Mouse (Mus musculus) thymus, postnatal 36 days (tissue): ENCODE measurements around the gene Spag16.

ENCODE experiments used
- DNase-seq, 2 experiments: peaks; one replicate each; pipeline ENCODE4 v3.0.0; 2022; ENCODE audit warnings: mixed read lengths in 2 of 2

Gene Spag16

DNA sequence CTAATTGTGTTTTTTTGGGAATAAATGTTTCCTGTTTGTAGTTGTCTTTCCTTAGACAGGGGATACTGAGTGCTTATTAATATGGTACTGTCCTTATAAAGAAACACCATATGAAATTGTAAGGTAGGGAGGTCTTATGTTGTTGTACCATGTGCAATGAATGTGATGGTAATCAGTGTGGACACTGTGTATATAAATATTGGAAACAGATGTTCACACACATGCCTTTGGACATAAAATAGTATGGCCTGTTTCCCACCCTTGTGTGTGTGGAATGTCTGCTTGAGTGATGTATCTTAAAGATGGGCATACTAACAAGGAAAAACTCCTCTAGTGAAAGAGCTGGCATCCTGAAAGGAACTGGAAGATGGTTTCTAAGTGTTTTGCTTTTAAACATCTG, 692.1 kb downstream of the Spag16 start:
- no peak for DNase-seq

DNA sequence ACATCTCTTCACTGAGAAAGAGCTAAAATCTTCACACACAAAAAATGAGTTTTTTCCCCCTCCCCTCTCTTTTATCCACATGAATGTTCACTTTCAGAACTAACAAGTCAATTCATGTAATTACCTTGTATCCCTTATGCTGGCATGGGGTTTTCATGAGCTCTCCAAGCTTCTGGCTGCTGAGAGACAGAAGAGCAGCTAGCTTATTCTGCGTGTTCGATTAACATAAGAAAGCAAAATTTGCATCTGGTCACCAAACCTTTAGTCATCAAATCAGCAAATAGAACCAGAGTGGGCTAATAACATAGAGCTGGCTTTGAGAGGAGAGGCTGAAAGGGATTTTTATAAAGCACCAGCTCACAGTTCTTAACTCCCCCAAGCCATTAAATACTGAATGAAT, 700.4 kb downstream of the Spag16 start:
- no peak for DNase-seq

DNA sequence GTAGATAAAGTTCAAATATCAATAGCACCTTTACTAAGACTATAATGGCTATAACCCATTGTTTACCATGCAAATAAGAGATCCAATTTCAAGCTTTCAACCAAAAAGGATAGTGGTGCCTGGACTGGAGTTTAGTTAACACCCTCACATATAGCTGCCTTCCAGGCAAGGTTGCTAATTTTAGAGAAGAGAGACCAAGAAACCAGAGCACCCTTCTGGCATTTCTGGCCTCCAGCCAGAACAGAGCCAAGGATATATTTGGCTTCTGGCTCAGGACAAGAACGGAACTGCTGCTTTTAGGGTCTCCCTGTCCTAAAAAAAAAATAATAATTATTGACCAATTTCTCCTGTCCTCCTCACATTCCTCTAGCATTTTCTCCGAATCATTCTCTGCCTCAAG, 703.0 kb downstream of the Spag16 start:
- no peak for DNase-seq

DNA sequence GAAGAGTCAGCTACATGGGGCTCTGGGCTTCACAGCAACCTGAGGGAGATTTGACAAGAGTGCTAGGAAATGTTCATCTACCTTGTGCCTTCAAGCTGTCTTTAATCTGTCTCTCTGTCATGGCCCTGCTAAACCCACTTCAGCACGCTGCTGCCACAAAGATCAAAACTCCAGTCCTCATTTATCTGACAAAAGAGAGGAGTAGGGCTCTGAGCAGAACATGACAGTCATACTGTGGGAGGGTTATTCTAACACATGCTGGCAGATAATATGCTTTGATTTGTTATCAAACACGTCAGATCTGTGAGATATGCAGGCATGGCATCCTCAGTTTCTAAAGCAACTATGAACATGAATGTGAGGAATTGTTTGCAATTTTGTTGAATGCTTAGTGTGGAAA, 725.1 kb downstream of the Spag16 start:
- DNase-seq: no peak

DNA sequence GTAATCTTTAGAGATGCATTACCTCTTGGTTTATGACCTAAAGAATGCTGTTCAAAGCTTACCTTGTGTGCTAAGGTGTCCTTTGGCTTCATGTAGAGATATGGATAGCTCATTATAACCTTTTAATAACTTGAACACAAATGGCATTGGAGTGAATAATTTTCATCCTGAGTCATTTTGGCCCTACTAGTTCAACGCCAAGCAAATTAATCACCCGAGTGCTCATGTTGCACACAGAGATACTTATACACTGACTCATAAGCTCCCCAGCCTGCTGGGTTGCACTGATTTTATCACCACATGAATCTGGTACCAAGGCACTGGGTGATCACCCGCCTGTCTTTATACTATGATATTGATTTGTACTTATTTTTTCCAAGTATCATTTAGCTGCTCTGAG, 795.0 kb downstream of the Spag16 start:
- DNase-seq: no peak

DNA sequence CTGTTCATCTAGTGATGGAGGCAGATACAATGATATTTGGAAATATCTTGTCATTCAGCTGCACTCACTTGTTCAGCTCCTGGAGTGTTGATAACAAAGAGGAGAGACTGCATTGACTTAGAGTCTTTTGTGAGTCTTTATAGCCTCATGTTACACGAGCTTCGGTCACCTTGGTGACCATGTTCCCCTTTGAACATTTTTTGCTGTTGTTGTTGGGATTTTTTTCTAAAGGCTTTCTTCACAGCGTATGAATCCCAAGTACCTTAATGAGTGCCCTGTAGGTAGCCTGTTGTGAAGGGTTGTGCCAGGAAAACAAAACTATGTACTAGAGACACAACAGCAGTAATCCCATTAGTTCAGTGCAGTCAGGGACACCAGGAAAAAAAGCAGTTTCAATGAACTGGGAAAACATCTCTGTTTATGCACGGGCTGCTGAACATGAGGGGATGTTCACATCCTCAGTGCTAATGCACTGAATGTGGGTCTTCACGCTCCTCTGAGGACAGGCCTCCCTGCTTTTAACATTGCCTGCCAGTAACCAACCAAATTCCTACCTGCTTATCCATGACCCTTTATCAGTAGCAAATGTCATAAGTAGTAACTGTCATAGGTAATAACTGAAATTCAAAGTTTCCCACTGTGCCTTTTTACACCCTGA, 798.2 kb downstream of the Spag16 start:
- DNase-seq: no peak

DNA sequence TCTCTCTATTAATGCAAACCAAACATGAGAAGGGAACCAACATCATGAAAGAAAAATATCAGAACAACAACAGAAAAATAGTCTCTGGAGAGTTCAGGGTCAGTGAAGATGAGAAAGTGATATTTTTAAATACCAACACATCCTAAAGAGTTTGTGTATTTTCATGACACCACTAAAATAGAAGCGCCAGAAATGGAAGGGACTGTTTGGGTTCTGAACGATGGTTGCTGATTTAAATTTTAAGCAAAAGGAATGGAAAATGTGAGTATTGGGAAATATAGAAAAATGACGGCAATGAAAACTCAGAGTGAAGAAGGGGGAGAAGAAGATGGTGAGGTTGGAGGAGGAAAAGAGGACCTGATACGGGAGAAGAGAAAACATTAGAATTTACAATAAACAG, 825.9 kb downstream of the Spag16 start:
- no peak for DNase-seq

DNA sequence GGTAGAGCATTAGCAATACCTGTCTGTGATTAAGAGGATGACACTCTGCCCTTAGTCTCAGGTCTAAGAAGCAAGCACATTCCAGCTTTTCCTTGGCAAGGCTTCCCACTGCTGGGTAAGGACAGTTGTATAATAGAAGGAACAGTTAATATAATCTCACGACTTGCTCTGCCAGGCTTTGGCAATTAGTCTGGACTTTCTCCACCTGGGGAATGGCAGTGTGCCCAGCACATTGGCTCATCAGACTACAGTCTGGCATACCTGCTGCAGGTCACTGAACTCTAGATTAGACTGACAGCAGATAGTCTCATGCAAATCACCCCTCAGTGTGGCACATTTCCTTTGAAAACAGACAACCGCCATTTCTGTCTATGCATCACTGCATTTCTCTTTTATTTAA, 865.8 kb downstream of the Spag16 start:
- DNase-seq: no peak

DNA sequence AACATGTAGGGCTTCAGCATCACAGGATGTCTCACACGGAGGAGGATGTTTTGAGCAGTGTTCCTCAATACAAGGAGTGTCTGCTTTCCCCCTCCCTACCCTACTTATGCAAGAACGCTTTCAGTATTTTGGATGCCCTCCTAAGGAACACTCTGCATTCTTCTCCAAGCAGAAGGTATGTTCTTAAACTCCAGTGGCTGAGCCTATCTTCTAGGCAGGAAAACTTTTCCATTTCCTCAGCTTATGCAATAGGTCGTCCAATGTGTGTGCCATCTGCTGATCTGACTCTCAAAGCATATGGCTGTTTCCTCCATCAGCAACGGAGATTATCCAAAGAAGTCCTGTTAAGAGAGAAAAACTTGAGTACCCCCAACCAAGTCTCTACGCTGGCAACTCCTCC, 873.5 kb downstream of the Spag16 start:
- no peak for DNase-seq

DNA sequence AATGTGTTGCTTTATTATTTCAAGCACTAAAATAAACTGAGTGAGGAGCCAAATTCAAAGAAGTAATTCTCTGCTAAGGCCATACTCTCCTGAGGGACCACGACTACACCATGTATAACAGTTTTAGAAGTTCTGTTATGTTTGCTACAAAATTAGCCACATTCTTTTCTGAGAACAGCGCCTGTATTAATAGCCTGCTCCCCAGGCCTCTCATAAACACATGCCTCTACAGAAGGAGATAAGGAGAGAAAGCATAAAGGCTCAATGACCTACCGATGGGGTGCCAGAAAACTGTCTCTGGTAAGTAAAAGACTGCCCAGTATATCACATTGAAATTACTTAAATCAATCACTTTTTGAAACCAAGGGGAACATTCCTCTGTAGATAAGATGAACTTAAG, 877.2 kb downstream of the Spag16 start:
- no peak for DNase-seq

DNA sequence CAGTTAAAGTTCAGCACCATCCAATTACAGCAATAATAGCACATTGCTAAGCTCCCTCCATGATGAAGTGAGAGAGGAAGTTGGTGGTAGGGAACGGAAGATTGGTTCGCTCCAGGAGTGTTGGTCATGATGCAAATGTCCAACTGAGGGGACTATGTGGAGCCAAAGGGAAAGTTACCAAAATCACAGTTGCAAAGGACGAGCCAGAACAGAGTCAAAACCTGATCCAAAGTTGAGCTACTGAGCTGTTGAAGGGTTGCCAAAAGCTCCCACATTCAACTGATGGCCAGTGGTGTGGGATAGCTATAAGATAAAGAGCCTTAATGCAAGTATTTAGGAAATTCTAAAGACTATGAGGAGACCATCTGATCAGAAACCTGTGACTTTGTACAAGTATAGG, 879.1 kb downstream of the Spag16 start:
- no peak for DNase-seq

DNA sequence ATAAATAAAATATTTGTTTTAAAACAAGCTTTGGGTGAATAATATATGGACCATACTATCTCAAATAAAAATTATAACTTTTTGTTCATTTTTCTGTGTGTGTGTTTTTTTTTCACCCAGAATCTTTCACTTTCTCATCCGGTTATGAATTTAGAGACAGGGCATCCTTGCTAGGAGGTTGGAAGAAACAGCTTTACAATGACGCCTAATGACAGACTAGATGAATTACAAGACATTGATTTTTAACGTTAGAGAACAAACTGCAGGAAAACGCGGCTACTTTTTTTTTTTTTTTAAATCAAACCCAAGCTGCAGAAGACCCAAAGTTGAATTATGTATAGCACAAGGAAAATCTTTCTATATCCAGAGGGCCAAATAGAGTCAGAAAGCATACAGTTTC, 898.3 kb downstream of the Spag16 start:
- DNase-seq: no peak

DNA sequence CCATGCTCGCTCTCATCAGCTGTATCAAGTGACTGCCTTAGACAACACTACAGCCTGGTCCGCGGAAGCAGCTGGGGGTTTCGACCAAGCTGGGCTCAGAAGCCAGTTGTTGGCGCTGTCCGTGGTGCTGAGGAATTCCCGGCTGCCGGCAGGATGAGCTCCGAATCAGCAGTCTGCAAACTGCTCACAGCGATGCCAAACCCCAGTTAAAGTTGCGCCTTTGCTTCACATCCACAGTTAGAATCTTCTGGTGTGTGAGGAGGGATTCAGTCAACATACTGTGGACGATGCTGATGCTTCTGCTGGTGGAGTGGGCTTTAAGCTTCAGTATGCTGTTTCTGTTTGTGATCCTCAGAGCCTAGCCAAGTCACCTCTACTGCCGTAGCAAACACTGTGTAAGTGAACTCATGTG, 898.9 kb downstream of the Spag16 start, which contains the start of gene Vwc2l:
Gene Vwc2l, plus strand, starts transcription at position 61 of the 412 bp plus-strand sequence.
- DNase-seq: peak in 1 of 2 experiments; percentile 3
